Mouse (Mus musculus) limb, embryonic 10.5 days (tissue): ENCODE measurements around the gene Reln. TPM values are rescaled to one million over a fixed set of nuclear protein-coding genes. Genes with fewer than 3 reads are reported as not detected.

Source experiments
- DNase-seq: peaks from one replicate; pipeline ENCODE4 v3.0.0-alpha.2; 2017; ENCODE audit warnings: low spot score
- H3K27ac ChIP-seq: fragments of 300-500 bp; sonication (generic); 2 replicates; pipeline ENCODE4 v1.5.1; 2016; ENCODE audit warnings: mild to moderate bottlenecking
- H3K27me3 ChIP-seq: fragments of 300-500 bp; sonication (generic); 2 replicates; pipeline ENCODE4 v1.6.1; 2016; ENCODE audit warnings: low read depth, mild to moderate bottlenecking; ENCODE audit not compliant: poor library complexity, severe bottlenecking
- H3K36me3 ChIP-seq: fragments of 300-500 bp; sonication (generic); 2 replicates; pipeline ENCODE4 v1.6.1; 2016; ENCODE audit warnings: mild to moderate bottlenecking, moderate library complexity
- H3K4me1 ChIP-seq: fragments of 300-500 bp; sonication (generic); 2 replicates; pipeline ENCODE4 v1.6.1; 2016
- H3K4me3 ChIP-seq: fragments of 300-500 bp; sonication (generic); 2 replicates; pipeline ENCODE4 v1.5.1; 2016; ENCODE audit warnings: mild to moderate bottlenecking, moderate library complexity
- H3K9me3 ChIP-seq: fragments of 300-500 bp; sonication (generic); replicated peaks from 2 replicates; pipeline ENCODE4 v1.6.1; 2016; ENCODE audit warnings: mild to moderate bottlenecking
- WGBS: fragments of 180-500 bp; shearing (Covaris S2); methylation state at CpG from one replicate; pipeline ENCODE4 v1.1.7; 2016; 5-methylcytosine and 5-hydroxymethylcytosine counted together
- polyA plus RNA-seq: library from polyadenylated mRNA; unstranded; fragments of >200 nt; fragmentation: Nextera tagmentation; extraction: Ambion mirVana; gene quantifications from 2 replicates; pipeline ENCODE4 v1.2.1, GENCODE M21; 2016

The Reln gene
- polyA plus RNA-seq, 1 experiment from 2014 or later, result 0.71 TPM

- Histone ChIP-seq H3K27me3 (no peaks in the 10 kb centered on the region), H3K4me1 (no peaks in the 10 kb centered on the region), H3K36me3 (no peaks in the 10 kb centered on the region), H3K4me3 (no peak overlapping the region), H3K27ac (no peak overlapping the region), H3K9me3 (no peaks in the 10 kb centered on the region)
- 90% methylated on average over 8 of the region's 8 CpGs for WGBS
- DNase-seq, result no peak
These were observed 15.8 kb downstream of the Reln start for GRCm38 (mm10) chr5:22328431-22329359.

- no peak overlapping the region for H3K4me3 ChIP-seq
- no peaks in the 10 kb centered on the region for H3K27me3 ChIP-seq
- H3K9me3 ChIP-seq, result no peaks in the 10 kb centered on the region
- DNase-seq, result peak; percentile 60
- H3K36me3 ChIP-seq, result no peaks in the 10 kb centered on the region
- 86% methylated on average over 3 of the region's 3 CpGs for WGBS
- H3K27ac ChIP-seq, result no peak overlapping the region
- no peaks in the 10 kb centered on the region for H3K4me1 ChIP-seq
These were observed 17.3 kb downstream of the Reln start for GRCm38 (mm10) chr5:22327170-22327569.

GRCm38 (mm10) chr5:22323801-22324200 is 20.7 kb downstream of the Reln start:
- no peak for DNase-seq
- Histone ChIP-seq H3K9me3 (no peaks in the 10 kb centered on the region), H3K36me3 (no peaks in the 10 kb centered on the region), H3K4me1 (no peaks in the 10 kb centered on the region), H3K27me3 (no peaks in the 10 kb centered on the region), H3K4me3 (no peak overlapping the region), H3K27ac (no peak overlapping the region)
- 96% methylated on average over 1 of the region's 1 CpGs for WGBS

GRCm38 (mm10) chr5:22317807-22318206 is 26.7 kb downstream of the Reln start:
- Histone ChIP-seq H3K27ac (no peak overlapping the region), H3K4me3 (no peak overlapping the region), H3K36me3 (no peaks in the 10 kb centered on the region), H3K4me1 (no peaks in the 10 kb centered on the region), H3K9me3 (no peaks in the 10 kb centered on the region), H3K27me3 (no peaks in the 10 kb centered on the region)
- 90% methylated on average over 1 of the region's 1 CpGs for WGBS
- DNase-seq, result no peak

- Histone ChIP-seq H3K27ac (no peak overlapping the region), H3K4me3 (no peak overlapping the region), H3K36me3 (no peaks in the 10 kb centered on the region), H3K4me1 (no peaks in the 10 kb centered on the region), H3K27me3 (no peaks in the 10 kb centered on the region), H3K9me3 (no peaks in the 10 kb centered on the region)
- 97% methylated on average over 7 of the region's 7 CpGs for WGBS
- no peak for DNase-seq
These were observed 28.0 kb downstream of the Reln start for GRCm38 (mm10) chr5:22316471-22316870.

- WGBS, result 88% methylated on average over 2 of the region's 2 CpGs
These were observed 28.5 kb downstream of the Reln start for GRCm38 (mm10) chr5:22315990-22316389.

GRCm38 (mm10) chr5:22312995-22313394 is 31.5 kb downstream of the Reln start:
- WGBS, result 89% methylated on average over 10 of the region's 10 CpGs
- H3K36me3 ChIP-seq, result no peaks in the 10 kb centered on the region

More at GRCm38 (mm10) chr5:22315990-22316389, 28.5 kb downstream of the Reln start:
- H3K27ac ChIP-seq, result no peak overlapping the region
- H3K4me3 ChIP-seq, result no peak overlapping the region
- no peak for DNase-seq
- H3K9me3 ChIP-seq, result no peaks in the 10 kb centered on the region
- H3K27me3 ChIP-seq, result no peaks in the 10 kb centered on the region
- H3K36me3 ChIP-seq, result no peaks in the 10 kb centered on the region
- no peaks in the 10 kb centered on the region for H3K4me1 ChIP-seq

GRCm38 (mm10) chr5:22311046-22311445 is 33.5 kb downstream of the Reln start:
- H3K27me3 ChIP-seq, result no peaks in the 10 kb centered on the region
- DNase-seq, result no peak
- H3K36me3 ChIP-seq, result no peaks in the 10 kb centered on the region
- no peak overlapping the region for H3K4me3 ChIP-seq
- no peak overlapping the region for H3K27ac ChIP-seq
- no peaks in the 10 kb centered on the region for H3K9me3 ChIP-seq
- H3K4me1 ChIP-seq, result no peaks in the 10 kb centered on the region
- 88% methylated on average over 4 of the region's 4 CpGs for WGBS

More at GRCm38 (mm10) chr5:22312995-22313394, 31.5 kb downstream of the Reln start:
- Histone ChIP-seq H3K4me1 (no peaks in the 10 kb centered on the region), H3K9me3 (no peaks in the 10 kb centered on the region), H3K27me3 (no peaks in the 10 kb centered on the region), H3K4me3 (no peak overlapping the region), H3K27ac (no peak overlapping the region)
- DNase-seq, result no peak

GRCm38 (mm10) chr5:22309001-22309400 is 35.5 kb downstream of the Reln start:
- Histone ChIP-seq H3K9me3 (no peaks in the 10 kb centered on the region), H3K27ac (no peak overlapping the region), H3K36me3 (no peaks in the 10 kb centered on the region), H3K4me1 (no peaks in the 10 kb centered on the region), H3K27me3 (no peaks in the 10 kb centered on the region), H3K4me3 (no peak overlapping the region)
- 41% methylated on average over 2 of the region's 2 CpGs for WGBS
- no peak for DNase-seq

- H3K36me3 ChIP-seq, result no peaks in the 10 kb centered on the region
- no peak for DNase-seq
- H3K4me1 ChIP-seq, result no peaks in the 10 kb centered on the region
- H3K9me3 ChIP-seq, result no peaks in the 10 kb centered on the region
- WGBS, result 78% methylated on average over 4 of the region's 4 CpGs
- H3K4me3 ChIP-seq, result no peak overlapping the region
- H3K27ac ChIP-seq, result no peak overlapping the region
- H3K27me3 ChIP-seq, result no peaks in the 10 kb centered on the region
These were observed 36.6 kb downstream of the Reln start for GRCm38 (mm10) chr5:22307853-22308252.

GRCm38 (mm10) chr5:22307072-22307471 is 37.4 kb downstream of the Reln start:
- no peak overlapping the region for H3K27ac ChIP-seq
- H3K9me3 ChIP-seq, result no peaks in the 10 kb centered on the region
- whole genome bisulfite sequencing, result 92% methylated on average over 3 of the region's 3 CpGs
- H3K27me3 ChIP-seq, result no peaks in the 10 kb centered on the region
- no peaks in the 10 kb centered on the region for H3K36me3 ChIP-seq
- no peaks in the 10 kb centered on the region for H3K4me1 ChIP-seq
- DNase-seq, result no peak
- no peak overlapping the region for H3K4me3 ChIP-seq

- no peak for DNase-seq
- no peak overlapping the region for H3K27ac ChIP-seq
- no peaks in the 10 kb centered on the region for H3K9me3 ChIP-seq
- WGBS, result 85% methylated on average over 1 of the region's 1 CpGs
- no peaks in the 10 kb centered on the region for H3K4me1 ChIP-seq
- H3K27me3 ChIP-seq, result no peaks in the 10 kb centered on the region
- no peaks in the 10 kb centered on the region for H3K36me3 ChIP-seq
- no peak overlapping the region for H3K4me3 ChIP-seq
These were observed 40.8 kb downstream of the Reln start for GRCm38 (mm10) chr5:22303709-22304108.

GRCm38 (mm10) chr5:22302309-22302708 is 42.2 kb downstream of the Reln start:
- no peak for DNase-seq
- Histone ChIP-seq H3K4me1 (no peaks in the 10 kb centered on the region), H3K36me3 (no peaks in the 10 kb centered on the region), H3K4me3 (no peak overlapping the region), H3K27ac (no peak overlapping the region), H3K9me3 (no peaks in the 10 kb centered on the region), H3K27me3 (no peaks in the 10 kb centered on the region)
- WGBS, result 79% methylated on average over 5 of the region's 5 CpGs
